10 mouse cellular contexts compared by ENCODE assay signal in the genomic region with DNA sequence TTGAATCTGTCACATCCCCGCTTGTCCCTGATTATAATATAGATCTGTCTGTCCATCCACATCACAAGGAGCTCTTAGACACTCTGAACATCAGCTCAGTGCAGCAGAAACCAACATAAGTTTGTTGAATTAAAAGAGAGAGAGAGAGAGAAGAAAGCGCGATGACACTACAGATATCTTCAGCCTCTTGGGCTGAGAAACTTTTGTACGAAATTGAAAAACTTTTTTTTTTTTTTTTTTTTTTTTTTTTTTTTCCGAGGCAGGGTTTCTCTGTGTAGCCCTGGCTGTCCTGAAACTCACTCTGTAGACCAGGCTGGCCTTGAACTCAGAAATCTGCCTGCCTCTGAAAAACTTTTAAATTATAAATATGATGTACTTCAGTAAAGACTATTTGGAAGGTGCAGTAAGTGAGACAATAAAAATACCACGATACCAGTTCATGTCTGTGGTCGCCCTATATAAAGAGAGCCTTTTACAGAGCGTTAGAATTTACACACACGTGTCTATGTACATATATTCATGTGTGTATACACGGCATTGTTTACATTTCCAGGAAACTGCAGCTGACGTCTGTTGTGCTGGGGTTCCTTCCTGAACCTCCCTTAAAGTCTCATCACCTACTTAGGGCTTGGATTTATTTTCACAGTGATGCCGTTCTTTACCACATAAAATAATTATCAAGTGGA. TPM values are rescaled to one million over a fixed set of nuclear protein-coding genes. Genes with fewer than 3 reads are reported as not detected.
A peak's percentile ranks its signal among the peaks of the same experiment; 100 is the strongest.
DNase-seq lines count a peak whose midpoint lies in the region; ATAC-seq and TF ChIP-seq lines count a peak whose summit lies in the region.
"Had no signal": no experiment of that assay in that cellular context is flagged by ENCODE, and none has a peak within 500 bp of the region (broad histone marks: within the 10 kb centered on the region; RNA-seq: fewer than 3 reads in every experiment).

No protein-coding gene starts in this region.

- H3K9me3 ChIP-seq in CH12.LX (replicated peaks; ENCODE audit: low read length): peaks cover 2% of the 10 kb centered on the region
- no peaks in the 10 kb centered on the region for H3K9me3 ChIP-seq in hindbrain, embryonic 10.5 days
- no peaks in the 10 kb centered on the region for H3K9me3 ChIP-seq in liver, embryonic 15.5 days (replicated peaks)

- no peak for DNase-seq in gastrocnemius, adult 2 months
- DNase-seq in gastrocnemius, adult 8-10 months (ENCODE audit: low spot score in 2 of 2): no peak
- no peak for DNase-seq in CH12.LX (ENCODE audit: extremely low read depth)
- no peak for DNase-seq in hindbrain, embryonic 10.5 days (ENCODE audit: low spot score)
- no peak for DNase-seq in spleen, postnatal 14 days (ENCODE audit: low spot score in 2 of 2)
- DNase-seq in gastrocnemius, postnatal 10 days: no peak
- no peak for DNase-seq in frontal cortex, postnatal 10 days (ENCODE audit: low spot score in 2 of 2)
- DNase-seq: gastrocnemius, postnatal 25 days; thymus, adult 2 months had no signal

- H3K4me3 ChIP-seq in gastrocnemius, adult 2 months: 0 out of 2 replicates have a peak overlapping the region, but pooled peaks have one; percentile 24
- no peak overlapping the region for H3K4me3 ChIP-seq in CH12.LX (replicated peaks in 1 of 3; ENCODE audit: low read depth in 2 of 3, low read length in 2 of 3, poor library complexity in 1 of 3)
- peak overlapping the region; percentile 16; the same call in 1 of the 2 replicates for H3K4me3 ChIP-seq in hindbrain, embryonic 10.5 days
- no peak overlapping the region for H3K4me3 ChIP-seq in liver, embryonic 15.5 days (replicated peaks)

- in situ Hi-C loops in CH12.LX (cut with MboI; ENCODE audit: low pct_ligation_motif_present, low pct_unique_long_range_greater_than_20kb, low sequenced_read_pairs): no loop called here

- no peak for TF ChIP-seq RAD21 in CH12.LX (IDR thresholded peaks at IDR 0.05; ENCODE audit: low read depth, low read length)

- TF ChIP-seq EP300 in CH12.LX (IDR thresholded peaks at IDR 0.05; ENCODE audit: low read length): no peak

- peak; percentile 22; the same call in 1 of the 2 replicates for TF ChIP-seq POLR2A in CH12.LX (IDR thresholded peaks at IDR 0.05; ENCODE audit: low read depth, low read length)

- ATAC-seq in liver, embryonic 15.5 days (ENCODE audit: insufficient read depth): no peak

- H3K9ac ChIP-seq in CH12.LX (ENCODE audit: insufficient read depth, low read depth): no peak overlapping the region
- H3K9ac ChIP-seq in liver, embryonic 15.5 days: no peak overlapping the region

- H3K36me3 ChIP-seq in CH12.LX (replicated peaks in 1 of 2; ENCODE audit: control insufficient read depth in 1 of 2, insufficient read depth in 1 of 2, low read length in 1 of 2): no peaks in the 10 kb centered on the region
- no peaks in the 10 kb centered on the region for H3K36me3 ChIP-seq in hindbrain, embryonic 10.5 days
- no peaks in the 10 kb centered on the region for H3K36me3 ChIP-seq in liver, embryonic 15.5 days (replicated peaks)

- dilution Hi-C loops in CH12.LX (cut with MboI; ENCODE audit: extremely low pct_ligation_motif_present, extremely low pct_unique_long_range_greater_than_20kb, low sequenced_read_pairs): no loop called here

- H3K79me2 ChIP-seq in CH12.LX (replicated peaks; ENCODE audit: control insufficient read depth, extremely low read depth, insufficient read depth, poor library complexity, severe bottlenecking): no peaks in the 10 kb centered on the region

- no peaks in the 10 kb centered on the region for H3K4me1 ChIP-seq in CH12.LX (ENCODE audit: control insufficient read depth in 1 of 2, insufficient read depth in 2 of 2)
- peaks cover 9% of the 10 kb centered on the region for H3K4me1 ChIP-seq in hindbrain, embryonic 10.5 days (replicated peaks)
- H3K4me1 ChIP-seq in liver, embryonic 15.5 days (replicated peaks): 0 out of 2 replicates have a peak, but pooled peaks cover 3% of the 10 kb centered on the region

- 49% methylated on average over 12 of the region's 12 CpGs for WGBS in hindbrain, embryonic 10.5 days
- WGBS in liver, embryonic 15.5 days (ENCODE audit: insufficient replicate concordance): 33% methylated on average over 12 of the region's 12 CpGs

- H3K27me3 ChIP-seq in CH12.LX (replicated peaks): peaks cover 32% of the 10 kb centered on the region
- peaks cover 10% of the 10 kb centered on the region; the same call in 1 of the 2 replicates for H3K27me3 ChIP-seq in hindbrain, embryonic 10.5 days (ENCODE audit: insufficient read depth, poor library complexity, severe bottlenecking)
- no peaks in the 10 kb centered on the region; the same call in 1 of the 2 replicates for H3K27me3 ChIP-seq in liver, embryonic 15.5 days

- intact Hi-C loops in gastrocnemius, adult 2 months (cut with DNase I): no loop called here

- H3K27ac ChIP-seq in gastrocnemius, adult 2 months: no peak overlapping the region
- no peak overlapping the region for H3K27ac ChIP-seq in CH12.LX (ENCODE audit: insufficient read depth, low read depth)
- peak overlapping the region; percentile 30; the same call in 1 of the 2 replicates for H3K27ac ChIP-seq in hindbrain, embryonic 10.5 days
- H3K27ac ChIP-seq in liver, embryonic 15.5 days (replicated peaks): no peak overlapping the region

- peak overlapping the region; percentile 5; the same call in 1 of the 2 replicates for H3K4me2 ChIP-seq in CH12.LX (ENCODE audit: insufficient read depth, low read depth, poor library complexity, severe bottlenecking)
- H3K4me2 ChIP-seq in liver, embryonic 15.5 days: peak overlapping the region; percentile 32; the same call in 1 of the 2 replicates

- no peak for TF ChIP-seq CTCF in gastrocnemius, adult 2 months (IDR thresholded peaks at IDR 0.05)
- no peak for TF ChIP-seq CTCF in CH12.LX (conservative IDR thresholded peaks at IDR 0.05 in 1 of 2, IDR thresholded peaks at IDR 0.05 in 1 of 2; ENCODE audit: low read depth in 2 of 2, low read length in 2 of 2)

TF ChIP-seq in CH12.LX, 34 proteins besides CTCF, POLR2A, EP300 and RAD21:
- TF ChIP-seq TCF12 (IDR thresholded peaks at IDR 0.05; ENCODE audit: low read depth, low read length) (no peak), ZNF384 (IDR thresholded peaks at IDR 0.05; ENCODE audit: low read depth, low read length) (peak; percentile 74), E2F4 (IDR thresholded peaks at IDR 0.05; ENCODE audit: insufficient replicate concordance, low read depth, low read length) (no peak), RCOR1 (conservative IDR thresholded peaks at IDR 0.05; ENCODE audit: low read depth, low read length) (no peak), TBP (conservative IDR thresholded peaks at IDR 0.05; ENCODE audit: low read depth, low read length) (no peak), POLR2AphosphoS2 (IDR thresholded peaks at IDR 0.05; ENCODE audit: low read depth, low read length) (no peak)

RNA-seq across cellular contexts. Expression of gene Lmx1b, which starts 18.4 kb away (rescaled TPM):
- under 1 TPM; 0.18 to 0.25 TPM for total RNA-seq in gastrocnemius, adult 2 months (2021)
- total RNA-seq in gastrocnemius, adult 8-10 months (2022): under 1 TPM in 3 of 4 experiments, not detected in 1; 0.07 to 0.24 (median 0.19) TPM
- total RNA-seq in CH12.LX (2012; rRNA removed): not detected in 2 replicates
- total RNA-seq in CH12.LX (2014; rRNA removed): not detected in 2 replicates
- not detected in 2 replicates for polyA plus RNA-seq in CH12.LX (2012; ENCODE audit: insufficient read length, low read depth)
- 2.5 and 7.7 TPM in 2 replicates for polyA plus RNA-seq in hindbrain, embryonic 10.5 days (2016; fragmentation: Nextera tagmentation; extraction: Ambion mirVana)
- not detected in 2 replicates for polyA plus RNA-seq in liver, embryonic 15.5 days (2015; fragmentation: Nextera tagmentation; extraction: Ambion mirVana)
- under 1 TPM; 0.35 to 0.45 TPM for total RNA-seq in gastrocnemius, postnatal 10 days (2021)

Comparison
In these comparisons a context has a peak if more than half of its experiments do, and no peak if none do; other contexts are left out.
1. H3K4me3 ChIP-seq: peak in gastrocnemius, adult 2 months (single experiment) and hindbrain, embryonic 10.5 days (single experiment); none in CH12.LX (0 of 3) and liver, embryonic 15.5 days (single experiment).